Mouse (Mus musculus): ENCODE measurements around the gene Gstm4.

GRCm38 (mm10) chr3:108028641-108029365 lies 15.9 kb downstream of the Gstm4 start:
- TF ChIP-seq POLR2A (IDR thresholded peaks at IDR 0.05; ENCODE audit: extremely low read depth, insufficient read depth, low read length) (no peak), CTCF (IDR thresholded peaks at IDR 0.05; ENCODE audit: extremely low read depth, insufficient read depth, low read length) (no peak)

All from cortical plate, adult 2 months (tissue).